Mouse (Mus musculus) NIH3T3 (cell line): Measurements from ENCODE around the gene Ap1s1.

Experiments
- DNase-seq: peaks from one replicate; pipeline ENCODE4 v3.0.0-alpha.2; 2012; ENCODE audit warnings: low read depth

Gene Ap1s1

GRCm38 (mm10) chr5:137025132-137025531 lies 20.8 kb downstream of the Ap1s1 start:
- DNase-seq: peak; percentile 83

GRCm38 (mm10) chr5:137024318-137024717 lies 21.6 kb downstream of the Ap1s1 start:
- DNase-seq: no peak

DNA sequence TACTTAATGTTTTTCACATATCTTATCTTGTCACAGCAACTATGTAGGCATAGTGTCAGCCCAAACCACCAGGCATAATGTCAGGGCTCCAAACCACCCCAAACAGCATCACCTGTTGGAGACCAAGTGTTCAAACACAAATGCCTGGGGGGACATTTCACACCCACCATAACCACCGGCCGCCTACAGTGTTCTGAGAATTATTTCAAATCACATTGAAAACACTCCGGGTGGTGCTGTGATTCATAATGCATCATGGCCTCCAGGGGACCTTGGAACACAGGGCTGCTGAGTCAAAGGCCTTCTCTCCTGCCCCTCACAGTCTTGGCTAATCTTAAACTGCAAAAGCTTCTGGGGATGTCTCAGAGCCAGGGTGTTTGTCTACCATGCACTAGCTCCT lies 30.0 kb downstream of the Ap1s1 start:
- peak; percentile 89 for DNase-seq

- peak; percentile 85 for DNase-seq
Observed at GRCm38 (mm10) chr5:137012401-137012950, 33.5 kb downstream of the Ap1s1 start.

DNA sequence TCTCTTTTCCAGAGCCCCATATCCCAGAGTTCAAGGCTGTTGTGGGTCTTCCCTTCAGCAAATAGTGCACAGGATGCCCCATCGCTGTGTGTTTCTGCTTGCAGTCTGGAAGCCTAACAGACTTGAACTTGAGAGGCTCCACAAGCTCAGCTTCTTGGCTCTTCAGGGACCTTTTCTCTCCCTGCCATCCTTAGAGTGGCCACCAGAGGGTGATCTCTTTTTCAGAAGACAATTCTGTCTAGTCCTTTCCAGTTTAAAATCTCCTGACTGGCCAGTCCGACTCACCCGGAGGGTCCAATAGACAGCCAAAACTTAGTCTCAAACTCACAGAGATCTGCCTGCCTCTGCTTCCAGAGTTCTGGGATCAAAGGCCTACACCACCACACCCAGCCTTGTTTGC lies 35.9 kb downstream of the Ap1s1 start:
- DNase-seq: peak; percentile 83

DNA sequence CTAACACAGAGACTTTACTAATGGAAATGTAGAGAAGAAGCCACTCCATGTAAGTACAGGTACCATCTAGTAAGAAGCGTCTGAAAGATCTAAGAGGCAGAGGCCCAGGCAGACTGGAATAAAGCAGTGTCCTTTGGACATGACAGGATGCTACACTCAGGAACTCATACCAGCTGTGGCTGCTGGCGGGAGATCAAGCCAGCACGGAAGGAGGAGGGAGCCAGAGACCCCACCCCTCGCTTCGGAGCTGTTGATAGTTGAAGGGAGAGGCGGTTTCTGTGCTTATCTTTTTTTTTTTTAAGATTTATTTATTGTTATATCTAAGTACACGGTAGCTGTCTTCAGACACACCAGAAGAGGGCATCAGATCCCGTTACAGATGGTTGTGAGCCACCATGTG lies 38.7 kb downstream of the Ap1s1 start:
- DNase-seq: no peak

DNA sequence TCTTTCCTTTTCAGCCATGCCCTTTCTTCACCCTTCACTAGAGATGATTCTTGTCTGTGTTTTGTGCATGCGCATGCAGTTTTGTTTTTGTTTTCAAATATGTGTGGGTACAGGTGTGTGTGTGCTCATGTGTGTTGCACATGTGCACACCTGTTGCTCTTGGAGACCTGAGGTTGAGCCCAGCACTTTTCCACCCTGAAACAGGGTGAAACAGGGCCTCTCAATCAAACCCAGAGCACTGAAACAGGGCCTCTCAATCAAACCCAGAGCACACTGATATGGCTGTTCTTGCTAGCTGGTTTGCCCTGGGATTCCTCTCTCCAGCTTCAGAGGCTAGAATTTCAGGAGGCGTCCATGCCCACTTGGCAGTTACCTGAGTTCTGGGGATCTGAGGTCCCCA lies 45.3 kb downstream of the Ap1s1 start:
- no peak for DNase-seq

- no peak for DNase-seq
Observed at GRCm38 (mm10) chr5:136999449-136999848, 46.5 kb downstream of the Ap1s1 start.

GRCm38 (mm10) chr5:136989801-136990200 lies 56.1 kb downstream of the Ap1s1 start:
- no peak for DNase-seq

- peak; percentile 67 for DNase-seq
Observed at GRCm38 (mm10) chr5:136988420-136988819, 57.5 kb downstream of the Ap1s1 start.

- no peak for DNase-seq
Observed at GRCm38 (mm10) chr5:136987934-136988271, 58.0 kb downstream of the Ap1s1 start, which contains the start of gene Znhit1. TSS of gene Znhit1 (minus strand) at chr5:136988021.

DNA sequence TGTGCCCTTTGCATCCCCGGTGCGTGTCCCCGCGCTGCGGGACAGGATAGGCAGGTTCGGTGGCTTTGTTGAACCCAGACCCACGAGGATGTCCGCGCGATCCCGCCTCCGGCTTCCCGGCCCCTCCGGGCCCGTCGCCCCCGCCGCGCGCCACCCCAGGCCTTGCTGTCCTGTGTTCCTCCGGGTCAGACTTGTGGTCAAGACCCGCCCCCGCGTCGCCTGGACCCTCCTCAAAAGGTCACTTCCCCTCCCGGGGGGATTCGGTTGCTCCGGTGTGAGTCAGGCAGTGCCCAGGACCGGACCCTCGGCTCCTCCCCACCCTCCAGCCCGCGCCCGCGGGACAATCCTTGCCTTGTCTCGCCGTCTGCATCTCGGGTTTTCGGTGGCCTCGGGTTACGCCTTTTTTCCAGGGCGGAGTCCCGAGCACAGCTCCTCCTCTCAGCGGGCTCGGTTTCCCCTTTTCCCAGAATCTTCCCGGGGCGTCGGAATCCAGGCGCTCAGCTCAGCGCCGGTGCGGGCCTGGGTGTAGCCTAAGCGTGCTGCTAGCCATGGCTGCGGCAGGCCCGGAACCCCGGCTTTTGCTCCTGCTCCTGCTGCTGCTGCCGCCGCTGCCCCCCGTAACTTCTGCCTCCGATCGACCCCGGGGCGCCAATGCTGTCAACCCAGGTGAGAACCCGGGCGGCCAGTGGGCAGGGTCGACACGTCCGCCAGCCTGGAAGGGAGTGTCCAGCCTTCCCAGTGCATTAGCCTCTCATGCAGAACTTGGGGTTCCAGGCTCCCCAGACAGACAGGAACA lies 58.6 kb downstream of the Ap1s1 start:
- peak; percentile 87 for DNase-seq

DNA sequence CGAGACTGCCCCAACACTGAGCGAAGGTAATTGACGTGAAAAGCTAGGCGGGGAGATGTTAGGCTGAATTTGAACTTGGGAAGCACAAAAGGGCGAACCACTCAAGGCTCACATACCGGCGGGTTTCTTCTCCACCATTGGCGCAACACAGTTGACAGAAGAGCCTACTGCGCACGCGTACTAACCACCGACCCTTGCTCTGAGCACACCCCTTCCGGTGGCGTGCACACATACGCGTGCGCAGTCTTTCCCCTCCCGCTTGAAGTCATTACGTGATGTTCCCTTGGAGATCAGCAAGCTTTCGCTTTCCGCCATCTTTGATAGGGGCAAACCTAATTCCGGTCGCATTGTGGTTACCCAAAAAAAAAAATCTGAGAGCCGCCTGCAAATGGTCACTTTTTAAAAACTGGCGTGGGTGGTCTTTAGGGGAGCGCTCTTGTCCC lies 59.2 kb downstream of the Ap1s1 start, which contains the start of gene Plod3:
Plod3 (plus strand) TSS at position 325 of the 443 bp plus-strand sequence.
- peak; percentile 100 for DNase-seq
